Mouse (Mus musculus) ES-E14 (cell line): Measurements from ENCODE around the gene 1700013F07Rik.

ENCODE experiments used
- CHD2 ChIP-seq: IDR thresholded peaks from 2 replicates; pipeline ENCODE4 v1.6.1; 2014; ENCODE audit warnings: mild to moderate bottlenecking, low read depth, low read length, inconsistent platforms
- HCFC1 ChIP-seq: IDR thresholded peaks from 2 replicates; pipeline ENCODE4 v1.6.1; 2012; ENCODE audit warnings: low read length, inconsistent platforms, borderline replicate concordance; ENCODE audit not compliant: insufficient read depth
- MAFK ChIP-seq: IDR thresholded peaks from 2 replicates; pipeline ENCODE4 v1.6.1; 2014; ENCODE audit warnings: mild to moderate bottlenecking, low read depth, low read length, inconsistent platforms; ENCODE audit not compliant: insufficient read depth
- ZNF384 ChIP-seq: IDR thresholded peaks from 2 replicates; pipeline ENCODE4 v1.6.1; 2012; ENCODE audit warnings: low read depth, low read length, inconsistent platforms

GRCm38 (mm10) chr3:108484749-108485148 is 49.2 kb upstream of the 1700013F07Rik start:
- no peak for TF ChIP-seq HCFC1
- TF ChIP-seq MAFK: no peak
- TF ChIP-seq CHD2: no peak
- no peak for TF ChIP-seq ZNF384
